Mouse (Mus musculus) heart, embryonic 14.5 days (tissue): ENCODE results near the gene Bbip1. TPM values are rescaled to one million over a fixed set of nuclear protein-coding genes. Genes with fewer than 3 reads are reported as not detected.

Experiments
- ATAC-seq: fragments of 200-750 bp; cut with Nextera tagmentation; 2 replicates; pipeline ENCODE4 v1.8.0; 2017; ENCODE audit warnings: low read depth, moderate TSS enrichment; ENCODE audit not compliant: insufficient number of reproducible peaks, insufficient read depth, low FRiP score
- H3K27ac ChIP-seq, 2 experiments: fragments of 200-500 bp in 1 of 2; fragments of 300-500 bp in 1 of 2; sonication (generic) in 1 of 2; replicated peaks in 1 of 2; 2 replicates each; pipeline ENCODE4 v1.5.1; 2012 to 2014; ENCODE audit warnings: low read depth in 2 of 2, low read length in 2 of 2, control low read depth in 1 of 2, mild to moderate bottlenecking in 1 of 2, mixed read lengths in 1 of 2; ENCODE audit not compliant: control insufficient read depth in 1 of 2, insufficient read depth in 1 of 2
- H3K27me3 ChIP-seq: fragments of 300-500 bp; sonication (generic); 2 replicates; pipeline ENCODE4 v1.6.1; 2014; ENCODE audit warnings: mild to moderate bottlenecking, low read length, control low read depth; ENCODE audit not compliant: control insufficient read depth, insufficient read depth
- H3K36me3 ChIP-seq: fragments of 300-500 bp; sonication (generic); 2 replicates; pipeline ENCODE4 v1.6.1; 2014; ENCODE audit warnings: mild to moderate bottlenecking, control low read depth, low read length, mixed read lengths; ENCODE audit not compliant: control insufficient read depth, insufficient read depth
- H3K4me1 ChIP-seq, 2 experiments: fragments of 200-500 bp in 1 of 2; fragments of 300-500 bp in 1 of 2; sonication (generic) in 1 of 2; 2 replicates each; pipeline ENCODE4 v1.6.1; 2012 to 2014; ENCODE audit warnings: low read length in 2 of 2, control low read depth in 1 of 2, mixed read lengths in 1 of 2; ENCODE audit not compliant: control insufficient read depth in 2 of 2, insufficient read depth in 2 of 2
- H3K4me2 ChIP-seq: fragments of 300-500 bp; sonication (generic); 2 replicates; pipeline ENCODE4 v1.6.1; 2014; ENCODE audit warnings: mild to moderate bottlenecking, low read length
- H3K4me3 ChIP-seq, 2 experiments: fragments of 200-500 bp in 1 of 2; fragments of 300-500 bp in 1 of 2; sonication (generic) in 1 of 2; 2 replicates each; pipeline ENCODE4 v1.5.1; 2012 to 2014; ENCODE audit warnings: low read length in 2 of 2, mild to moderate bottlenecking in 2 of 2, control low read depth in 1 of 2, low read depth in 1 of 2, moderate library complexity in 1 of 2; ENCODE audit not compliant: control insufficient read depth in 1 of 2, insufficient read depth in 1 of 2
- H3K9ac ChIP-seq: fragments of 300-500 bp; sonication (generic); 2 replicates; pipeline ENCODE4 v1.6.1; 2014; ENCODE audit warnings: mild to moderate bottlenecking, low read length
- H3K9me3 ChIP-seq: fragments of 300-500 bp; sonication (generic); 2 replicates; pipeline ENCODE4 v1.6.1; 2016; ENCODE audit warnings: low read length, control low read depth; ENCODE audit not compliant: control insufficient read depth
- WGBS: fragments of 180-500 bp; shearing (Covaris S2); extraction: QIAGEN DNeasy Blood & Tissue Kit; methylation state at CpG from one replicate; pipeline ENCODE4 v1.1.7; 2014; 5-methylcytosine and 5-hydroxymethylcytosine counted together
- polyA plus RNA-seq: library from polyadenylated mRNA; unstranded; fragments of >200 nt; fragmentation: Nextera tagmentation; extraction: Ambion mirVana; gene quantifications from 2 replicates; pipeline ENCODE4 v1.2.1, GENCODE M21; 2014

Bbip1 gene
- polyA plus RNA-seq, 1 experiment from 2014 or later = 73.4 TPM

- H3K4me2 ChIP-seq = peak overlapping the region; percentile 67
- 0% methylated on average over 34 of the region's 47 CpGs for WGBS
- H3K9me3 ChIP-seq = no peaks in the 10 kb centered on the region
- peak overlapping the region; percentile 59 to 93 for H3K4me3 ChIP-seq
- H3K4me1 ChIP-seq = peaks cover 4 to 21% of the 10 kb centered on the region in 2 experiments; a peak in 3 of 4 replicates
- H3K27ac ChIP-seq = peak overlapping the region; percentile 67 to 98
- peak overlapping the region; percentile 98 for H3K9ac ChIP-seq
- H3K27me3 ChIP-seq = no peaks in the 10 kb centered on the region
- no peaks in the 10 kb centered on the region for H3K36me3 ChIP-seq
- no peak; the same call in 1 of the 2 replicates for ATAC-seq
These were observed 351 bp upstream of the Bbip1 start for GRCm38 (mm10) chr19:53944786-53945169.

- Histone ChIP-seq H3K4me1 (peaks cover 3 to 22% of the 10 kb centered on the region in 2 experiments; a peak in 3 of 4 replicates), H3K4me2 (no peak overlapping the region), H3K27me3 (no peaks in the 10 kb centered on the region), H3K27ac (no peak overlapping the region), H3K9me3 (no peaks in the 10 kb centered on the region), H3K36me3 (0 out of 2 replicates have a peak, but pooled peaks cover 12% of the 10 kb centered on the region), H3K4me3 (no peak overlapping the region), H3K9ac (no peak overlapping the region; the same call in 1 of the 2 replicates)
- WGBS = 93% methylated on average over 2 of the region's 2 CpGs
- no peak for ATAC-seq
These were observed 2.1 kb downstream of the Bbip1 start for GRCm38 (mm10) chr19:53942342-53942741.

GRCm38 (mm10) chr19:53941139-53941538 lies 3.3 kb downstream of the Bbip1 start:
- peaks cover 2 to 15% of the 10 kb centered on the region in 2 experiments; a peak in 3 of 4 replicates for H3K4me1 ChIP-seq
- no peak for ATAC-seq
- H3K9me3 ChIP-seq = no peaks in the 10 kb centered on the region
- H3K4me3 ChIP-seq = no peak overlapping the region
- H3K36me3 ChIP-seq = peaks cover 18% of the 10 kb centered on the region; the same call in 1 of the 2 replicates
- H3K27ac ChIP-seq = no peak overlapping the region
- H3K9ac ChIP-seq = no peak overlapping the region
- H3K4me2 ChIP-seq = no peak overlapping the region
- 71% methylated on average over 4 of the region's 4 CpGs for WGBS
- H3K27me3 ChIP-seq = no peaks in the 10 kb centered on the region

- H3K4me1 ChIP-seq = peaks cover 2 to 12% of the 10 kb centered on the region in 2 experiments; a peak in 3 of 4 replicates
- 31% methylated on average over 4 of the region's 4 CpGs for WGBS
- H3K9me3 ChIP-seq = no peaks in the 10 kb centered on the region
- no peaks in the 10 kb centered on the region for H3K27me3 ChIP-seq
- H3K9ac ChIP-seq = no peak overlapping the region
- no peak overlapping the region for H3K4me2 ChIP-seq
- ATAC-seq = no peak
- H3K36me3 ChIP-seq = peaks cover 20% of the 10 kb centered on the region; the same call in 1 of the 2 replicates
- H3K27ac ChIP-seq = no peak overlapping the region
- no peak overlapping the region for H3K4me3 ChIP-seq
These were observed 5.0 kb downstream of the Bbip1 start for GRCm38 (mm10) chr19:53939467-53939866.

- H3K4me2 ChIP-seq = no peak overlapping the region
- no peak for ATAC-seq
- no peak overlapping the region for H3K9ac ChIP-seq
- no peaks in the 10 kb centered on the region for H3K27me3 ChIP-seq
- no peak overlapping the region; a peak in 1 of 4 replicates for H3K27ac ChIP-seq
- no peaks in the 10 kb centered on the region for H3K9me3 ChIP-seq
- peaks cover 58% of the 10 kb centered on the region for H3K36me3 ChIP-seq
- H3K4me3 ChIP-seq = no peak overlapping the region
- H3K4me1 ChIP-seq = no peaks in the 10 kb centered on the region
These were observed 10.4 kb downstream of the Bbip1 start for GRCm38 (mm10) chr19:53934046-53934445.

GRCm38 (mm10) chr19:53933050-53933449 lies 11.4 kb downstream of the Bbip1 start:
- Histone ChIP-seq H3K4me1 (no peaks in the 10 kb centered on the region), H3K9me3 (no peaks in the 10 kb centered on the region), H3K4me3 (no peak overlapping the region), H3K27ac (no peak overlapping the region), H3K36me3 (peaks cover 59% of the 10 kb centered on the region), H3K9ac (no peak overlapping the region), H3K4me2 (no peak overlapping the region), H3K27me3 (no peaks in the 10 kb centered on the region)
- no peak for ATAC-seq

GRCm38 (mm10) chr19:53929218-53929617 lies 15.2 kb downstream of the Bbip1 start:
- Histone ChIP-seq H3K4me3 (no peak overlapping the region), H3K36me3 (peaks cover 70% of the 10 kb centered on the region), H3K4me1 (no peaks in the 10 kb centered on the region), H3K27ac (no peak overlapping the region), H3K27me3 (no peaks in the 10 kb centered on the region), H3K9ac (no peak overlapping the region), H3K4me2 (no peak overlapping the region), H3K9me3 (no peaks in the 10 kb centered on the region)
- 86% methylated on average over 3 of the region's 3 CpGs for WGBS
- ATAC-seq = no peak

- no peak overlapping the region for H3K4me3 ChIP-seq
- 81% methylated on average over 1 of the region's 1 CpGs for WGBS
- no peak overlapping the region for H3K4me2 ChIP-seq
These were observed 17.7 kb downstream of the Bbip1 start for GRCm38 (mm10) chr19:53926705-53927104.

More at GRCm38 (mm10) chr19:53926705-53927104, 17.7 kb downstream of the Bbip1 start:
- no peaks in the 10 kb centered on the region for H3K27me3 ChIP-seq
- no peaks in the 10 kb centered on the region for H3K4me1 ChIP-seq
- ATAC-seq = no peak
- peaks cover 78% of the 10 kb centered on the region for H3K36me3 ChIP-seq
- H3K9ac ChIP-seq = no peak overlapping the region
- no peak overlapping the region for H3K27ac ChIP-seq
- H3K9me3 ChIP-seq = no peaks in the 10 kb centered on the region
